Mouse (Mus musculus): Measurements from ENCODE around the gene Tmco3. TPM values are rescaled to one million over a fixed set of nuclear protein-coding genes. Genes with fewer than 3 reads are reported as not detected.

Tmco3 gene
- polyA plus RNA-seq, 1 experiment = 15.1 TPM

- no peaks in the 10 kb centered on the region for H3K9me3 ChIP-seq (replicated peaks; ENCODE audit: control insufficient read depth, insufficient read depth, low read length, poor library complexity, severe bottlenecking)
Observed at GRCm38 (mm10) chr8:13299571-13299970, 11.6 kb downstream of the Tmco3 start.

GRCm38 (mm10) chr8:13301036-13301435 lies 13.0 kb downstream of the Tmco3 start:
- H3K27ac ChIP-seq (ENCODE audit: insufficient read depth, low read length) = no peak overlapping the region
- no peaks in the 10 kb centered on the region for H3K9me3 ChIP-seq (replicated peaks; ENCODE audit: control insufficient read depth, insufficient read depth, low read length, poor library complexity, severe bottlenecking)
- peaks cover 2% of the 10 kb centered on the region; the same call in 1 of the 2 replicates for H3K36me3 ChIP-seq (ENCODE audit: control insufficient read depth, insufficient read depth, low read length, poor library complexity, severe bottlenecking)
- TF ChIP-seq POLR2A (IDR thresholded peaks at IDR 0.05; ENCODE audit: insufficient read depth, low read length) (no peak), EP300 (IDR thresholded peaks at IDR 0.05; ENCODE audit: insufficient read depth, low read depth, low read length) (no peak), CTCF (IDR thresholded peaks at IDR 0.05; ENCODE audit: low read depth, low read length) (no peak)
- no peak overlapping the region for H3K4me3 ChIP-seq (ENCODE audit: low read depth, low read length)
- no peak overlapping the region for H3K9ac ChIP-seq (ENCODE audit: low read depth, poor library complexity, severe bottlenecking)
- H3K27me3 ChIP-seq (ENCODE audit: control insufficient read depth, insufficient read depth, low read length, poor library complexity, severe bottlenecking) = no peaks in the 10 kb centered on the region
- no peaks in the 10 kb centered on the region for H3K4me1 ChIP-seq (ENCODE audit: control insufficient read depth, insufficient read depth, low read length)

More at GRCm38 (mm10) chr8:13299571-13299970, 11.6 kb downstream of the Tmco3 start:
- no peak overlapping the region for H3K27ac ChIP-seq (ENCODE audit: insufficient read depth, low read length)
- H3K9ac ChIP-seq (ENCODE audit: low read depth, poor library complexity, severe bottlenecking) = no peak overlapping the region
- H3K4me1 ChIP-seq (ENCODE audit: control insufficient read depth, insufficient read depth, low read length) = no peaks in the 10 kb centered on the region
- H3K4me3 ChIP-seq (ENCODE audit: low read depth, low read length) = no peak overlapping the region
- H3K36me3 ChIP-seq (ENCODE audit: control insufficient read depth, insufficient read depth, low read length, poor library complexity, severe bottlenecking) = peaks cover 14% of the 10 kb centered on the region
- H3K27me3 ChIP-seq (ENCODE audit: control insufficient read depth, insufficient read depth, low read length, poor library complexity, severe bottlenecking) = no peaks in the 10 kb centered on the region
- no peak for TF ChIP-seq CTCF (IDR thresholded peaks at IDR 0.05; ENCODE audit: low read depth, low read length)
- no peak for TF ChIP-seq POLR2A (IDR thresholded peaks at IDR 0.05; ENCODE audit: insufficient read depth, low read length)
- no peak for TF ChIP-seq EP300 (IDR thresholded peaks at IDR 0.05; ENCODE audit: insufficient read depth, low read depth, low read length)

- Histone ChIP-seq H3K9ac (ENCODE audit: low read depth, poor library complexity, severe bottlenecking) (no peak overlapping the region), H3K9me3 (replicated peaks; ENCODE audit: control insufficient read depth, insufficient read depth, low read length, poor library complexity, severe bottlenecking) (no peaks in the 10 kb centered on the region), H3K4me3 (ENCODE audit: low read depth, low read length) (no peak overlapping the region), H3K27ac (ENCODE audit: insufficient read depth, low read length) (no peak overlapping the region), H3K27me3 (ENCODE audit: control insufficient read depth, insufficient read depth, low read length, poor library complexity, severe bottlenecking) (no peaks in the 10 kb centered on the region), H3K4me1 (ENCODE audit: control insufficient read depth, insufficient read depth, low read length) (no peaks in the 10 kb centered on the region), H3K36me3 (ENCODE audit: control insufficient read depth, insufficient read depth, low read length, poor library complexity, severe bottlenecking) (no peaks in the 10 kb centered on the region)
- TF ChIP-seq EP300 (IDR thresholded peaks at IDR 0.05; ENCODE audit: insufficient read depth, low read depth, low read length) = no peak
- TF ChIP-seq POLR2A (IDR thresholded peaks at IDR 0.05; ENCODE audit: insufficient read depth, low read length) = no peak
- TF ChIP-seq CTCF (IDR thresholded peaks at IDR 0.05; ENCODE audit: low read depth, low read length) = no peak
Observed at GRCm38 (mm10) chr8:13305459-13305858, 17.5 kb downstream of the Tmco3 start.

- no peaks in the 10 kb centered on the region for H3K4me1 ChIP-seq (ENCODE audit: control insufficient read depth, insufficient read depth, low read length)
- no peak overlapping the region for H3K27ac ChIP-seq (ENCODE audit: insufficient read depth, low read length)
- no peaks in the 10 kb centered on the region for H3K9me3 ChIP-seq (replicated peaks; ENCODE audit: control insufficient read depth, insufficient read depth, low read length, poor library complexity, severe bottlenecking)
- no peaks in the 10 kb centered on the region for H3K27me3 ChIP-seq (ENCODE audit: control insufficient read depth, insufficient read depth, low read length, poor library complexity, severe bottlenecking)
- H3K4me3 ChIP-seq (ENCODE audit: low read depth, low read length) = no peak overlapping the region
- H3K9ac ChIP-seq (ENCODE audit: low read depth, poor library complexity, severe bottlenecking) = no peak overlapping the region
- no peak for TF ChIP-seq POLR2A (IDR thresholded peaks at IDR 0.05; ENCODE audit: insufficient read depth, low read length)
- peak; percentile 25 for TF ChIP-seq CTCF (IDR thresholded peaks at IDR 0.05; ENCODE audit: low read depth, low read length)
- no peaks in the 10 kb centered on the region for H3K36me3 ChIP-seq (ENCODE audit: control insufficient read depth, insufficient read depth, low read length, poor library complexity, severe bottlenecking)
Observed at GRCm38 (mm10) chr8:13305884-13306283, 17.9 kb downstream of the Tmco3 start.

- H3K27me3 ChIP-seq (ENCODE audit: control insufficient read depth, insufficient read depth, low read length, poor library complexity, severe bottlenecking) = no peaks in the 10 kb centered on the region
- H3K9me3 ChIP-seq (replicated peaks; ENCODE audit: control insufficient read depth, insufficient read depth, low read length, poor library complexity, severe bottlenecking) = no peaks in the 10 kb centered on the region
- no peaks in the 10 kb centered on the region for H3K36me3 ChIP-seq (ENCODE audit: control insufficient read depth, insufficient read depth, low read length, poor library complexity, severe bottlenecking)
- H3K27ac ChIP-seq (ENCODE audit: insufficient read depth, low read length) = no peak overlapping the region
- H3K9ac ChIP-seq (ENCODE audit: low read depth, poor library complexity, severe bottlenecking) = no peak overlapping the region
- H3K4me1 ChIP-seq (ENCODE audit: control insufficient read depth, insufficient read depth, low read length) = no peaks in the 10 kb centered on the region
- H3K4me3 ChIP-seq (ENCODE audit: low read depth, low read length) = no peak overlapping the region
- no peak for TF ChIP-seq CTCF (IDR thresholded peaks at IDR 0.05; ENCODE audit: low read depth, low read length)
- TF ChIP-seq POLR2A (IDR thresholded peaks at IDR 0.05; ENCODE audit: insufficient read depth, low read length) = no peak
- no peak for TF ChIP-seq EP300 (IDR thresholded peaks at IDR 0.05; ENCODE audit: insufficient read depth, low read depth, low read length)
Observed at GRCm38 (mm10) chr8:13306309-13306909, 18.4 kb downstream of the Tmco3 start.

- no peaks in the 10 kb centered on the region for H3K27me3 ChIP-seq (ENCODE audit: control insufficient read depth, insufficient read depth, low read length, poor library complexity, severe bottlenecking)
- H3K9ac ChIP-seq (ENCODE audit: low read depth, poor library complexity, severe bottlenecking) = no peak overlapping the region
- no peak for TF ChIP-seq CTCF (IDR thresholded peaks at IDR 0.05; ENCODE audit: low read depth, low read length)
- TF ChIP-seq POLR2A (IDR thresholded peaks at IDR 0.05; ENCODE audit: insufficient read depth, low read length) = no peak
- no peak for TF ChIP-seq EP300 (IDR thresholded peaks at IDR 0.05; ENCODE audit: insufficient read depth, low read depth, low read length)
- H3K27ac ChIP-seq (ENCODE audit: insufficient read depth, low read length) = no peak overlapping the region
- no peak overlapping the region for H3K4me3 ChIP-seq (ENCODE audit: low read depth, low read length)
- H3K4me1 ChIP-seq (ENCODE audit: control insufficient read depth, insufficient read depth, low read length) = no peaks in the 10 kb centered on the region
- H3K9me3 ChIP-seq (replicated peaks; ENCODE audit: control insufficient read depth, insufficient read depth, low read length, poor library complexity, severe bottlenecking) = no peaks in the 10 kb centered on the region
- no peaks in the 10 kb centered on the region for H3K36me3 ChIP-seq (ENCODE audit: control insufficient read depth, insufficient read depth, low read length, poor library complexity, severe bottlenecking)
Observed at GRCm38 (mm10) chr8:13306916-13307315, 18.9 kb downstream of the Tmco3 start.

All from ES-Bruce4 (cell line).